Mouse (Mus musculus) CH12.LX (cell line): ENCODE measurements around the gene Gba2. TPM values are rescaled to one million over a fixed set of nuclear protein-coding genes. Genes with fewer than 3 reads are reported as not detected.

ENCODE experiments used
- DNase-seq: peaks from one replicate; pipeline ENCODE4 v3.0.0-alpha.2; 2013; ENCODE audit errors: extremely low read depth
- H3K27ac ChIP-seq: 2 replicates; pipeline ENCODE4 v1.5.1; 2012; ENCODE audit warnings: low read depth, mild to moderate bottlenecking, control low read depth, moderate library complexity; ENCODE audit not compliant: insufficient read depth
- H3K27me3 ChIP-seq: replicated peaks from 2 replicates; pipeline ENCODE3; 2012; ENCODE audit warnings: inconsistent platforms
- H3K36me3 ChIP-seq, 2 experiments: replicated peaks in 1 of 2; 2 replicates each; pipeline versions ENCODE3 to v1.6.1; 2012; ENCODE audit warnings: inconsistent platforms in 1 of 2, low read length in 1 of 2, mild to moderate bottlenecking in 1 of 2, mixed read lengths in 1 of 2, moderate library complexity in 1 of 2; ENCODE audit not compliant: control insufficient read depth in 1 of 2, insufficient read depth in 1 of 2
- H3K4me1 ChIP-seq, 2 experiments: 2 replicates each; pipeline ENCODE4 v1.6.1; 2012; ENCODE audit warnings: inconsistent platforms in 1 of 2, moderate library complexity in 1 of 2; ENCODE audit not compliant: insufficient read depth in 2 of 2, control insufficient read depth in 1 of 2
- H3K4me2 ChIP-seq: 2 replicates; pipeline ENCODE4 v1.6.1; 2012; ENCODE audit warnings: low read depth, mild to moderate bottlenecking, control low read depth; ENCODE audit not compliant: poor library complexity, insufficient read depth, severe bottlenecking
- H3K4me3 ChIP-seq, 3 experiments: fragments of 150-350 bp in 1 of 3; sonication (generic) in 1 of 3; replicated peaks in 1 of 3; 2 replicates each; pipeline versions ENCODE3 to v1.5.1; 2011 to 2012; ENCODE audit warnings: low read depth in 2 of 3, low read length in 2 of 3, mild to moderate bottlenecking in 2 of 3, moderate library complexity in 2 of 3, control low read depth in 1 of 3, improper control_type of control experiment in 1 of 3, inconsistent platforms in 1 of 3, mixed read lengths in 1 of 3; ENCODE audit not compliant: poor library complexity in 1 of 3
- H3K79me2 ChIP-seq: replicated peaks from 2 replicates; pipeline ENCODE4 v1.6.1; 2012; ENCODE audit warnings: mild to moderate bottlenecking, moderate library complexity; ENCODE audit not compliant: control insufficient read depth, poor library complexity, insufficient read depth, severe bottlenecking; ENCODE audit errors: extremely low read depth
- H3K9ac ChIP-seq: 2 replicates; pipeline ENCODE4 v1.6.1; 2012; ENCODE audit warnings: low read depth, mild to moderate bottlenecking, control low read depth, moderate library complexity; ENCODE audit not compliant: insufficient read depth
- H3K9me3 ChIP-seq: replicated peaks from 2 replicates; pipeline ENCODE3; 2012; ENCODE audit warnings: low read length, inconsistent platforms, mixed read lengths
- BHLHE40 ChIP-seq: IDR thresholded peaks from 2 replicates; pipeline ENCODE4 v1.6.1; 2011; ENCODE audit warnings: mild to moderate bottlenecking, low read depth, low read length, improper control_type of control experiment
- CHD1 ChIP-seq: IDR thresholded peaks from 2 replicates; pipeline ENCODE4 v1.6.1; 2012; ENCODE audit warnings: low read depth, low read length, improper control_type of control experiment, inconsistent platforms
- CHD2 ChIP-seq: IDR thresholded peaks from 2 replicates; pipeline ENCODE4 v1.6.1; 2011; ENCODE audit warnings: low read length, improper control_type of control experiment
- EP300 ChIP-seq: IDR thresholded peaks from 2 replicates; pipeline ENCODE4 v1.6.1; 2011; ENCODE audit warnings: low read length, improper control_type of control experiment
- ETS1 ChIP-seq: conservative IDR thresholded peaks from 2 replicates; pipeline ENCODE4 v1.6.1; 2012; ENCODE audit warnings: low read depth, mild to moderate bottlenecking, inconsistent platforms, low read length, improper control_type of control experiment, moderate library complexity
- GABPA ChIP-seq: IDR thresholded peaks from 2 replicates; pipeline ENCODE4 v1.6.1; 2012; ENCODE audit warnings: low read depth, low read length, improper control_type of control experiment, inconsistent platforms; ENCODE audit not compliant: insufficient replicate concordance
- HCFC1 ChIP-seq: IDR thresholded peaks from 2 replicates; pipeline ENCODE4 v1.6.1; 2012; ENCODE audit warnings: low read depth, mild to moderate bottlenecking, inconsistent platforms, low read length, improper control_type of control experiment
- IRF4 ChIP-seq: IDR thresholded peaks from 2 replicates; pipeline ENCODE4 v1.6.1; 2014; ENCODE audit warnings: low read depth, mild to moderate bottlenecking, inconsistent platforms, low read length, improper control_type of control experiment
- JUN ChIP-seq: IDR thresholded peaks from 2 replicates; pipeline ENCODE4 v1.6.1; 2011; ENCODE audit warnings: low read depth, mild to moderate bottlenecking, low read length, improper control_type of control experiment, moderate library complexity; ENCODE audit not compliant: insufficient read depth
- JUND ChIP-seq: conservative IDR thresholded peaks from 2 replicates; pipeline ENCODE4 v1.6.1; 2011; ENCODE audit warnings: low read depth, low read length, improper control_type of control experiment
- MAFK ChIP-seq: IDR thresholded peaks from 2 replicates; pipeline ENCODE4 v1.6.1; 2011; ENCODE audit warnings: low read length, improper control_type of control experiment; ENCODE audit not compliant: insufficient replicate concordance
- MAZ ChIP-seq: IDR thresholded peaks from 2 replicates; pipeline ENCODE4 v1.6.1; 2012; ENCODE audit warnings: low read depth, mild to moderate bottlenecking, inconsistent platforms, low read length, improper control_type of control experiment, moderate library complexity
- MEF2A ChIP-seq: IDR thresholded peaks from 2 replicates; pipeline ENCODE4 v1.6.1; 2014; ENCODE audit warnings: low read depth, mild to moderate bottlenecking, inconsistent platforms, low read length, improper control_type of control experiment, borderline replicate concordance
- MXI1 ChIP-seq: IDR thresholded peaks from 2 replicates; pipeline ENCODE4 v1.6.1; 2011; ENCODE audit warnings: mild to moderate bottlenecking, low read depth, low read length, improper control_type of control experiment
- MYC ChIP-seq: IDR thresholded peaks from 2 replicates; pipeline ENCODE4 v1.6.1; 2011; ENCODE audit warnings: low read depth, mild to moderate bottlenecking, improper control_type of control experiment, low read length
- NELFE ChIP-seq: IDR thresholded peaks from 2 replicates; pipeline ENCODE4 v1.6.1; 2011; ENCODE audit warnings: low read depth, low read length, improper control_type of control experiment
- NRF1 ChIP-seq: IDR thresholded peaks from 2 replicates; pipeline ENCODE4 v1.6.1; 2014; ENCODE audit warnings: low read depth, mild to moderate bottlenecking, inconsistent platforms, low read length, improper control_type of control experiment, moderate library complexity
- PAX5 ChIP-seq: IDR thresholded peaks from 2 replicates; pipeline ENCODE4 v1.6.1; 2012; ENCODE audit warnings: low read length, inconsistent platforms, mixed read lengths
- POLR2A ChIP-seq: IDR thresholded peaks from 2 replicates; pipeline ENCODE4 v1.6.1; 2011; ENCODE audit warnings: low read depth, mild to moderate bottlenecking, improper control_type of control experiment, low read length
- POLR2AphosphoS2 ChIP-seq: IDR thresholded peaks from 2 replicates; pipeline ENCODE4 v1.6.1; 2011; ENCODE audit warnings: low read depth, low read length, improper control_type of control experiment
- RAD21 ChIP-seq: IDR thresholded peaks from 2 replicates; pipeline ENCODE4 v1.6.1; 2011; ENCODE audit warnings: low read depth, mild to moderate bottlenecking, low read length, improper control_type of control experiment, moderate library complexity
- SIN3A ChIP-seq: IDR thresholded peaks from 2 replicates; pipeline ENCODE4 v1.6.1; 2012; ENCODE audit warnings: low read length, improper control_type of control experiment, inconsistent platforms
- TBP ChIP-seq: conservative IDR thresholded peaks from 2 replicates; pipeline ENCODE4 v1.6.1; 2011; ENCODE audit warnings: low read depth, low read length, improper control_type of control experiment
- TCF12 ChIP-seq: IDR thresholded peaks from 2 replicates; pipeline ENCODE4 v1.6.1; 2014; ENCODE audit warnings: low read depth, mild to moderate bottlenecking, inconsistent platforms, low read length, improper control_type of control experiment
- USF2 ChIP-seq: conservative IDR thresholded peaks from 2 replicates; pipeline ENCODE4 v1.6.1; 2011; ENCODE audit warnings: low read depth, low read length, improper control_type of control experiment
- ZKSCAN1 ChIP-seq: IDR thresholded peaks from 2 replicates; pipeline ENCODE4 v1.6.1; 2012; ENCODE audit warnings: low read depth, inconsistent platforms, low read length, improper control_type of control experiment, borderline replicate concordance
- ZNF384 ChIP-seq: IDR thresholded peaks from 2 replicates; pipeline ENCODE4 v1.6.1; 2012; ENCODE audit warnings: low read depth, low read length, improper control_type of control experiment, inconsistent platforms
- dilution Hi-C: fragments of 300-500 bp; cut with MboI; formaldehyde crosslinking; loops from 2 replicates; pipeline ENCODE4 v1.14.3; 2020; ENCODE audit warnings: low sequenced_read_pairs; ENCODE audit not compliant: extremely low pct_unique_long_range_greater_than_20kb, extremely low pct_ligation_motif_present
- in situ Hi-C: fragments of 300-500 bp; cut with MboI; formaldehyde crosslinking; loops from 3 replicates; pipeline ENCODE4 v1.14.3; 2019; ENCODE audit warnings: low sequenced_read_pairs, low pct_ligation_motif_present, low pct_unique_long_range_greater_than_20kb, mixed read lengths
- polyA plus RNA-seq: library from polyadenylated mRNA; unstranded; fragments of >175 nt; gene quantifications from 2 replicates; pipeline ENCODE4 v1.2.1, GENCODE M21; 2012; ENCODE audit warnings: low read depth; ENCODE audit not compliant: insufficient read length
- total RNA-seq, 2 experiments: library from RNA; depleted of rRNA; stranded (reverse); fragments of 300-350 nt in 1 of 2; fragments of >200 nt in 1 of 2; gene quantifications; 2 replicates each; pipeline ENCODE4 v1.2.3; 2012 to 2014

The Gba2 gene
- total and polyA plus RNA-seq, 3 experiments: 3.2 to 11.2 (median 4.1) TPM

DNA sequence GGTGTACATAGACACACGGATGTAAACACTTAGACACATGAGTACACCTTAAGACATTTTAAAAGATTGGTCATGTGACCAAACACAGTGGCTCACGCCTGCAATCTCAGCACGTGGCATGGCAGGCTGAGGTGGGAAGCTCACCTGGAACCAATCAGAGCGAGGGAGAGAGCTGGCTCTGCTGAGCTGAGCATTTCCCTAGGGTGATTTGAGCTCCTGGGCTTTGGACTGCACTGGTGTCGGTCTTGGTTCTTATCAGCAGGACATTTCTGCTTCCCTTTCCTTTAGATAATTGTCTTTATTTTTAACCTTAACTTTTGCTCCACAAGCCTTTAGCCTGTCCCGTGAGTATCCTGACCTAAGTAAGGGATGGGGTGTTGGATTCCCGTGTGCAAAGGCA lies 9.0 kb upstream of the Gba2 start:
- H3K4me3 ChIP-seq: no peak overlapping the region

DNA sequence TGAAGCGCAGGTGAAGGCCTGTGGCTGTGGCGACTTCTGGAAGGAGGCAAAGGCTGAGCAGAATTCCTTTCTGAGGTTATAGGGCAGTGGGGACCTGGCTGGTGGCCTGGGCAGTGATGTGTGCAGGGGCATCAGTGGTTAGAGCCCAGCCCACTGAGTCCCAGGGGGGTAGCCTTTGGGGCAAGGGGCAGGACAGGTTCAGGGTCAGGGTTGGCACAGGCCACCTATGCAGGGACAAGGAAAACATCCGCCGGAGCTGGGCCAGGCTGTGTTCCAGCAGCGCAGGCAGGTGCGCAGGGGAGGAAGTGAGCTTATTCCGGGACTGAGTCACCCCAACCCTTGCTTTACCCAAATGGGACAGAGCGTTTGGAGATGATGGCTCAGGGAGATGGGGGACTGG lies 7.7 kb upstream of the Gba2 start:
- peaks cover 32 to 60% of the 10 kb centered on the region in 2 experiments for H3K36me3 ChIP-seq
- in situ Hi-C loops (no loop called here), dilution Hi-C loops (no loop called here)

More for the DNA sequence above, 9.0 kb upstream of the Gba2 start:
- no peaks in the 10 kb centered on the region for H3K9me3 ChIP-seq
- dilution Hi-C loops: no loop called here
- H3K4me1 ChIP-seq: no peaks in the 10 kb centered on the region
- DNase-seq: no peak
- TF ChIP-seq USF2: no peak
- 0 out of 2 replicates have a peak, but pooled peaks have one; percentile 9 for TF ChIP-seq BHLHE40
- TF ChIP-seq TBP: no peak
- TF ChIP-seq, all 38 proteins: peak for 1
- Histone ChIP-seq H3K4me2 (no peak overlapping the region), H3K36me3 (peaks cover 23 to 47% of the 10 kb centered on the region in 2 experiments), H3K79me2 (no peaks in the 10 kb centered on the region), H3K27me3 (no peaks in the 10 kb centered on the region), H3K9ac (no peak overlapping the region), H3K27ac (no peak overlapping the region)
- in situ Hi-C loops: no loop called here

DNA sequence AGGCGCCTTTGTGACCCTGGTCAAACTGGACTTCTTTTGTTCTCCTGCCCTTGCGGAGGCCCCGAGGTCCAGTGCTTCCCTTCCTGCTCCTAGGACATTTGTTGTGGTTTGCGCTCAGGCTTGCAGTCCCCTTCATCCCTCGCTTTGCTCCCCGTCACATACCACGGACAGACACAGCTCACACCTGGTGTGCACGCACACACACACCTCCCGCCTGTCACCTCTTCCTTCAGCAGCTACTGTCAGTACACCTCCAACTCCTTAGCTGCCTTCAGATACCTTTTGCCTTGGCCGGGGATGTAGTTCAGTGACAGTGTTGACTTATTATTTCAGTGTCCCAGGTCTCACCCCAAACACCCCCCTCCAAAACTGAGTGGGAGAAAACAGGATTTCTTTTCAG lies 7.0 kb upstream of the Gba2 start:
- no peak for DNase-seq
- TF ChIP-seq BHLHE40 (no peak), USF2 (no peak), ZKSCAN1 (no peak), POLR2AphosphoS2 (no peak), SIN3A (no peak), MXI1 (no peak), HCFC1 (no peak), CHD2 (no peak), RAD21 (no peak), JUND (no peak), JUN (no peak), GABPA (no peak), EP300 (no peak), TCF12 (no peak), IRF4 (no peak), TBP (no peak), MYC (no peak), POLR2A (no peak), NRF1 (no peak)
- Histone ChIP-seq H3K9me3 (no peaks in the 10 kb centered on the region), H3K36me3 (peaks cover 39 to 67% of the 10 kb centered on the region in 2 experiments), H3K79me2 (no peaks in the 10 kb centered on the region), H3K4me3 (no peak overlapping the region), H3K9ac (no peak overlapping the region), H3K4me2 (no peak overlapping the region), H3K4me1 (peaks cover 0 to 10% of the 10 kb centered on the region in 2 experiments; a peak in 2 of 4 replicates), H3K27me3 (no peaks in the 10 kb centered on the region), H3K27ac (no peak overlapping the region)
- in situ Hi-C loops: no loop called here
- dilution Hi-C loops: no loop called here

More for the DNA sequence above, 7.7 kb upstream of the Gba2 start:
- Histone ChIP-seq H3K4me1 (peaks cover 0 to 10% of the 10 kb centered on the region in 2 experiments; a peak in 2 of 4 replicates), H3K9me3 (no peaks in the 10 kb centered on the region), H3K4me2 (no peak overlapping the region), H3K4me3 (no peak overlapping the region), H3K79me2 (no peaks in the 10 kb centered on the region), H3K9ac (no peak overlapping the region), H3K27me3 (no peaks in the 10 kb centered on the region), H3K27ac (no peak overlapping the region)
- TF ChIP-seq EP300: no peak
- TF ChIP-seq PAX5: no peak
- TF ChIP-seq CHD1: no peak
- no peak for TF ChIP-seq MEF2A
- TF ChIP-seq BHLHE40: no peak
- TF ChIP-seq USF2: no peak
- no peak for TF ChIP-seq RAD21
- TF ChIP-seq NELFE: no peak
- TF ChIP-seq MAZ: no peak
- no peak for TF ChIP-seq ZNF384
- TF ChIP-seq MAFK: no peak
- no peak for TF ChIP-seq ETS1
- DNase-seq: no peak
